Mouse (Mus musculus) lung, embryonic 16.5 days (tissue): ENCODE results near the gene Gm21698. TPM values are rescaled to one million over a fixed set of nuclear protein-coding genes. Genes with fewer than 3 reads are reported as not detected.
"Not testable (repeated sequence)": the region's sequence is repeated elsewhere in the genome, so short reads cannot be mapped to it uniquely, and the experiment has no call there.

Source experiments
- ATAC-seq: fragments of 200-750 bp; cut with Nextera tagmentation; 2 replicates; pipeline ENCODE4 v1.8.0; 2017; ENCODE audit warnings: low read depth, mild to moderate bottlenecking, moderate library complexity
- H3K27ac ChIP-seq: fragments of 300-500 bp; sonication (generic); 2 replicates; pipeline ENCODE4 v1.5.1; 2014; ENCODE audit warnings: mild to moderate bottlenecking, control low read depth, low read length
- H3K27me3 ChIP-seq: fragments of 300-500 bp; sonication (generic); 2 replicates; pipeline ENCODE4 v1.6.1; 2014; ENCODE audit warnings: low read depth, low read length, mixed read lengths; ENCODE audit not compliant: control insufficient read depth, insufficient read depth
- H3K36me3 ChIP-seq: fragments of 300-500 bp; sonication (generic); 2 replicates; pipeline ENCODE4 v1.6.1; 2014; ENCODE audit warnings: low read length; ENCODE audit not compliant: control insufficient read depth, insufficient read depth
- H3K4me1 ChIP-seq: fragments of 300-500 bp; sonication (generic); replicated peaks from 2 replicates; pipeline ENCODE4 v1.6.1; 2014; ENCODE audit warnings: low read length, mixed read lengths; ENCODE audit not compliant: control insufficient read depth, insufficient read depth
- H3K4me2 ChIP-seq: fragments of 300-500 bp; sonication (generic); 2 replicates; pipeline ENCODE4 v1.6.1; 2014; ENCODE audit warnings: low read depth, low read length, control low read depth
- H3K4me3 ChIP-seq: fragments of 300-500 bp; sonication (generic); 2 replicates; pipeline ENCODE4 v1.5.1; 2014; ENCODE audit warnings: mild to moderate bottlenecking, low read length, control low read depth
- H3K9ac ChIP-seq: fragments of 300-500 bp; sonication (generic); 2 replicates; pipeline ENCODE4 v1.6.1; 2014; ENCODE audit warnings: low read length, control low read depth
- H3K9me3 ChIP-seq: fragments of 300-500 bp; sonication (generic); 2 replicates; pipeline ENCODE4 v1.6.1; 2016; ENCODE audit warnings: low read length; ENCODE audit not compliant: control insufficient read depth
- WGBS: fragments of 180-500 bp; shearing (Covaris S2); extraction: QIAGEN DNeasy Blood & Tissue Kit; methylation state at CpG from one replicate; pipeline ENCODE4 v1.1.7; 2014; 5-methylcytosine and 5-hydroxymethylcytosine counted together
- polyA plus RNA-seq: library from polyadenylated mRNA; unstranded; fragments of >200 nt; fragmentation: Nextera tagmentation; extraction: Ambion mirVana; gene quantifications from 2 replicates; pipeline ENCODE4 v1.2.1, GENCODE M21; 2015

Gm21698 gene
- polyA plus RNA-seq: not detected in 2 replicates

GRCm38 (mm10) chr5:25988550-25988949, at the start of gene Gm21698:
Gm21698 (minus strand) TSS chr5:25988650.
- H3K4me2 ChIP-seq, H3K27ac ChIP-seq, H3K36me3 ChIP-seq, H3K4me1 ChIP-seq, ATAC-seq, H3K4me3 ChIP-seq, H3K27me3 ChIP-seq, H3K9me3 ChIP-seq, H3K9ac ChIP-seq: not testable (repeated sequence)
- WGBS: no CpG with 5 or more reads among the region's 3 CpGs

- H3K4me2 ChIP-seq, H3K9me3 ChIP-seq, ATAC-seq, H3K27ac ChIP-seq, H3K4me3 ChIP-seq, H3K4me1 ChIP-seq, H3K27me3 ChIP-seq, H3K9ac ChIP-seq, H3K36me3 ChIP-seq: not testable (repeated sequence)
- whole genome bisulfite sequencing: no CpG with 5 or more reads among the region's 3 CpGs
These were observed 34.4 kb upstream of the Gm21698 start, which contains the start of gene Gm5862 for GRCm38 (mm10) chr5:26022816-26023215. Gm5862 (minus strand) TSS chr5:26022916.

- H3K36me3 ChIP-seq, H3K4me2 ChIP-seq, ATAC-seq, H3K9ac ChIP-seq, H3K9me3 ChIP-seq, H3K4me1 ChIP-seq, H3K27me3 ChIP-seq, H3K4me3 ChIP-seq, H3K27ac ChIP-seq: not testable (repeated sequence)
- 55% methylated on average over 6 of the region's 7 CpGs for WGBS
These were observed 19.2 kb upstream of the Gm21698 start for GRCm38 (mm10) chr5:26007697-26008096.

- ATAC-seq: 0 out of 2 replicates have a peak, but pooled peaks have one; percentile 31
- H3K36me3 ChIP-seq, H3K4me1 ChIP-seq, H3K9ac ChIP-seq, H3K9me3 ChIP-seq, H3K27ac ChIP-seq, H3K27me3 ChIP-seq: not testable (repeated sequence)
- Histone ChIP-seq H3K4me3 (peak overlapping the region; percentile 0; the same call in 1 of the 2 replicates), H3K4me2 (peak overlapping the region; percentile 4; the same call in 1 of the 2 replicates)
- WGBS: 14% methylated on average over 39 of the region's 45 CpGs
These were observed 18.7 kb upstream of the Gm21698 start for GRCm38 (mm10) chr5:26006937-26007695.

- not testable (repeated sequence) for ATAC-seq, H3K4me2 ChIP-seq, H3K4me3 ChIP-seq, H3K27me3 ChIP-seq, H3K36me3 ChIP-seq, H3K27ac ChIP-seq, H3K4me1 ChIP-seq, H3K9me3 ChIP-seq, H3K9ac ChIP-seq
- WGBS: 71% methylated on average over 1 of the region's 2 CpGs
These were observed 16.2 kb upstream of the Gm21698 start, which contains the start of gene Gm1979 for GRCm38 (mm10) chr5:26004698-26005097. Gm1979 (minus strand) TSS chr5:26004798.

- not testable (repeated sequence) for H3K27ac ChIP-seq, ATAC-seq, H3K9me3 ChIP-seq, H3K4me1 ChIP-seq, H3K9ac ChIP-seq, H3K27me3 ChIP-seq, H3K36me3 ChIP-seq, H3K4me2 ChIP-seq, H3K4me3 ChIP-seq
- whole genome bisulfite sequencing: no CpG with 5 or more reads among the region's 2 CpGs
These were observed 15.9 kb downstream of the Gm21698 start, which contains the start of gene Gm21680 for GRCm38 (mm10) chr5:25972563-25972962. Gm21680 (minus strand) TSS chr5:25972663.

GRCm38 (mm10) chr5:25957050-25957449, 31.4 kb downstream of the Gm21698 start:
- not testable (repeated sequence) for H3K9me3 ChIP-seq, H3K4me3 ChIP-seq, H3K4me2 ChIP-seq, ATAC-seq, H3K9ac ChIP-seq, H3K27me3 ChIP-seq, H3K27ac ChIP-seq, H3K4me1 ChIP-seq, H3K36me3 ChIP-seq
- WGBS: 42% methylated on average over 16 of the region's 17 CpGs

GRCm38 (mm10) chr5:25956611-25957010, 31.8 kb downstream of the Gm21698 start:
- ATAC-seq, H3K4me1 ChIP-seq, H3K4me2 ChIP-seq: not testable (repeated sequence)

GRCm38 (mm10) chr5:25954317-25954716, 34.1 kb downstream of the Gm21698 start, which contains the start of gene Gm21671:
Gm21671 (minus strand) TSS chr5:25954417.
- not testable (repeated sequence) for H3K9ac ChIP-seq, ATAC-seq, H3K4me3 ChIP-seq, H3K27ac ChIP-seq, H3K27me3 ChIP-seq, H3K9me3 ChIP-seq, H3K4me2 ChIP-seq, H3K36me3 ChIP-seq, H3K4me1 ChIP-seq
- WGBS: 72% methylated on average over 2 of the region's 2 CpGs

More at GRCm38 (mm10) chr5:25956611-25957010, 31.8 kb downstream of the Gm21698 start:
- not testable (repeated sequence) for H3K4me3 ChIP-seq, H3K27me3 ChIP-seq, H3K36me3 ChIP-seq, H3K9ac ChIP-seq, H3K9me3 ChIP-seq, H3K27ac ChIP-seq
- 16% methylated on average over 28 of the region's 32 CpGs for WGBS
